Mouse (Mus musculus) heart, postnatal 4 days (tissue): ENCODE measurements around the gene Ccm2. TPM values are rescaled to one million over a fixed set of nuclear protein-coding genes. Genes with fewer than 3 reads are reported as not detected.

ENCODE experiments used
- DNase-seq: peaks from one replicate; pipeline ENCODE4 v3.0.0; 2021
- total RNA-seq, 2 experiments: library from RNA; stranded (reverse); gene quantifications; 2 replicates each; pipeline ENCODE4 v1.2.3; 2021

The Ccm2 gene
- total RNA-seq, 2 experiments from 2014 or later = 31.8 to 34.1 TPM

DNA sequence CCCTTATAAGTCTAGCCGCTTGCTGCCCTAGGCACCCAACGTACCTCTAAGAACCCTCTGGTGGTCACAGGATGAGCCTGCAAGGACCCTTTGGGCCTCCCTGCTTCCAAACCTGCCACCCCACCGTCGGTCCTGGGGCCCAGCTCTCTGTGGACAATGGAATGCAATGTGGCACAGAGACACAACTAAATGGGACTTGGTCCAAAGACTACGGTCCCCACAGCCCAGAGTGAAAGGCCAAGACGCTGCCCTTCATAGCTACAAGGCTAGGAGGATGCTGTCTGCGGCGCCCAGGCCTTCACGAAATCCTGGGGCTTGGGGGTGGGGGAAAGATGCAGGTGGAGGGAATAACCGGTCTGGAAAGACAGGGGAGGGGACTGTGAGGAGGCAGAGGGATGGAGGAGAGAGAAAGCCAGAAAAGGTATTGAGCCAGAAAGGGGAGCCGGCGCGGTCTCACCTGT lies 58.4 kb downstream of the Ccm2 start:
- DNase-seq = no peak

DNA sequence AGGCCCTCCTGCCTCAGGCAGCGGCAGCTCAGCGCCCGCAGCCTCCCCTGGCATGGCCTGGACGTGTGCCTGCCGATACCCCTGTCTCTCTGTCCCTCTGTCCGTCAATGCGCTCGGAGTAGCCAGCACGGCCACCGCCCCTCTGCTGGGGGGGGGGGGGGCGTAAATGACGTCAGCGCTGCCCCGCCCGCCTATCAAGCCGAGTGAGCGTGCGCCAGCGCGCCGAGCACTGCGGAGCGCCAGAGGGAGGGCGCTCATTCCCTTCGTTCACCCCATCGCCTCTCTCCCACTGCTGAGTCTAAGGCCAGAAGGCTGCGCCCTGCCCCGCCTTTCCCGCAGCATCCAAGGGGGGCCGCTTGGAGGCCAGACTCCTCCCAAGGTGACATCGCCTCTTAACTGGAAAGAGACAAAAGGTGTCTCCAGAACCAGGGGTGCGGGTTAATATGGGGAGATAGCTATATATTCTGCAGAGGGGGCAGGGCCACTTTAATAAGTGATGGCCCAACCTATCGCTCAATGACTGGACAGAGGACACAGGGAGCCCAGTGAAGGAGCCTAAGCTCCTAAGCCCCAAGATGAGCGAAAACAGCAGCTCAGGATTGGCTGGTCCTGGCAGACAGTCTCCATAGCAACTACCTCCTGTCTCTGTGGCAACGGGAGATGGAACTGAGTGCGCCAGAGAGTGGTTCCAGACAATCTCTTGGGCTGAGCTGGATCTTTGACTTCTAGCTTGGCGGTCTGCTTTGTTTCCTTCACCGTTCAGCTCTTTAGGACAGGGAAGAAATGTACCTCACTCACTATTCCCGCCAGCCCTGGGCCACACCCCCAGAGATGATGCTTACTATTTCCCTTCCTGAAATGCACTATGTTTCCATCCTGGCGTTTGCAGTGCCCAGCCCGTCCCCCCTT lies 59.1 kb downstream of the Ccm2 start, which contains the start of gene Nacad:
Nacad (minus strand) TSS at position 563 of the 909 bp plus-strand sequence.
- no peak for DNase-seq

DNA sequence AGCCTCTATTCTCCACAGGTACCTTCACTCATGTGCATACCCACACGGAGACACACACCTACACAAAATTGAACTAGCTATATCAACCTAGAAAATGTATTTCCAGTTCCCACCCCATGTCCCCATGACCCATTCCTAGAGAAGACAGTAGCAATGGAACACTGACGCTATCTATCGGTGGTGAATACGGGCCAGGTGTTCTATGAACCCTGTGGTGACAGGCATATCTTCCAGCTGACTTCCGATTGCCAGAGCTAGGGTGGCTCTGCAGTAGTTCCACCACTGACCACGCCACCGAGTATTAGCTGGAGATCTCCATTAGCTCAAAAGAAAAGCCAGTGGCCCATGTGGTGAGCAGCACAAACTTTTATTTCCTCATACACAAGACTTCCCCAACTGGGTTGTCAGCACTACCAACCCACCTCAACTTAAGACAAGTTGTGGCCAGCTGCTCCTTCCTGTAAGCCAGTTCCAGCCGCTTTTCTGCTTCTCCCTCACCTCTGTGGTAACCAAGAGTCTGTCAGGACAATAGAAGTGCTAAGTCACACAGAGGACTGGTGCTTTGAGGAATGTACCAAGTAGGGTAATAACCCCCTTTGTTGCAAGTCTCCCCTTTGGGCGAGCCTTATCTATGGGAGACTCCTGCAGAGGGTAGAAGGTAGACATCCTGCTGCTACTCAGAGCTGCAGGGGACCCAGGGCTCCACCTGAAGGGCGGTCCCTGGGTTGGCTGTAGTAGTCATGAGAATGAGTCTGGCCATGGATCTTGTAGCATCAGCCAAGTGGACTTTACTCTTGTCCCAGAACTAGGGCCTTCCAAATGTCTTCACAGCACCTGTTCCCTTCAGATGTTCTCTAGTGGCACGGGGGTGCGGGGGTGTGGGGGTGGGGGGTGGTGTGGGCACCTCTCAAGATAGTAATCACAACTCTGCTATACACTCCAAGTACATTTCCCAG lies 68.8 kb downstream of the Ccm2 start:
- DNase-seq = no peak

DNA sequence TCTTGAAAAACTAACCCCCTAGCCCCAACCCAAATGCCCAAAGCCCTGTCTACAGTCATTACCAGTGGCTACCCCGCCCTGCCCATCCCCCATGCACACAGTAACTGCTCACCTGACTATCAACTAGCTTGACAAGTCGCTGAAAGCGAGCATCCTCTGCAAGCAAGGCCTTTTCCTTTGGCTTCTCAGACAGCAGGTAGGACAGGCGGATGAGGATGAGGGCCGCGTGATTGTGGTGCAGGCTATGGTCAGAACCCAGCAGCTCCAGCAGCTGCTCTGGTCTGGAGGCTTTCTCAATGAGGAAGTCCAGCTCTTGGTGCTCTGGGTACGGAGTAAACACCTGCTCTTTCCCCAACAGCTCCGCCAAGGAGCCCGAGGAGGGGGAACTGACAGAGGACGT lies 77.0 kb downstream of the Ccm2 start:
- no peak for DNase-seq

DNA sequence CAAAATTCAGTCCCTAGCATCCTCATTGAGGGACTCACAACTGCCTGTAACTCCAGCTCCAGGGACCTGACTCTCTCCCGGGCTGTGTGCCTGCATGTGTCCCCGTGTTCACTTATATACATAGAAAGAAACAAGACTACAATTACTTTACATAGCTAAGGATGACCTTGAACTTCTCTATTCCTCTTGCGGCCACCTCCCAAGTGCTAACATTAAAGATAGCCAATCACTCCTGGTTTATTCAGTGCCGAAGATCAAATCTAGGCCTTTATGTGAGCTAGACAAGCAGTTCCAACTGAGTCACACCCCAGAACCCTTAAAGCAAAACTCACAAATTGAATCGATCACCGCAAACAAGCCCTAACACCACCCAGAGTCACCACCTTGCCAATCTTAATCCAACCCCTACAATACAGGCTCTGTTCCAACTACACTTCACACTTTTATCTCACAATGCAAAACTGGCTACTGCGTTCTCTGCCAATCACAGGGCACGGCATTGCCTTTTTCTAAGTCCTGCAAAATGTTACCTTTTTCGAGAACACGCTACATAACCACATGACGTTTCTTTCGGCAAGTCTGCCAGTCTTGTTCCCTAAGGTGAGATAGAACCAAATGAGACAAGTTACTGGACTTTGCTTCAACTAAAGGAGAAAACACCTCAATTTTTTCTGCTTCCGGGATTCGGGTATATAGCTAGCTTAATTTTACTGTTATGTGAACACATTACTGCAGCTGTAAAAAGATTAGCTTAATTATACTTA lies 78.1 kb downstream of the Ccm2 start:
- DNase-seq = no peak

DNA sequence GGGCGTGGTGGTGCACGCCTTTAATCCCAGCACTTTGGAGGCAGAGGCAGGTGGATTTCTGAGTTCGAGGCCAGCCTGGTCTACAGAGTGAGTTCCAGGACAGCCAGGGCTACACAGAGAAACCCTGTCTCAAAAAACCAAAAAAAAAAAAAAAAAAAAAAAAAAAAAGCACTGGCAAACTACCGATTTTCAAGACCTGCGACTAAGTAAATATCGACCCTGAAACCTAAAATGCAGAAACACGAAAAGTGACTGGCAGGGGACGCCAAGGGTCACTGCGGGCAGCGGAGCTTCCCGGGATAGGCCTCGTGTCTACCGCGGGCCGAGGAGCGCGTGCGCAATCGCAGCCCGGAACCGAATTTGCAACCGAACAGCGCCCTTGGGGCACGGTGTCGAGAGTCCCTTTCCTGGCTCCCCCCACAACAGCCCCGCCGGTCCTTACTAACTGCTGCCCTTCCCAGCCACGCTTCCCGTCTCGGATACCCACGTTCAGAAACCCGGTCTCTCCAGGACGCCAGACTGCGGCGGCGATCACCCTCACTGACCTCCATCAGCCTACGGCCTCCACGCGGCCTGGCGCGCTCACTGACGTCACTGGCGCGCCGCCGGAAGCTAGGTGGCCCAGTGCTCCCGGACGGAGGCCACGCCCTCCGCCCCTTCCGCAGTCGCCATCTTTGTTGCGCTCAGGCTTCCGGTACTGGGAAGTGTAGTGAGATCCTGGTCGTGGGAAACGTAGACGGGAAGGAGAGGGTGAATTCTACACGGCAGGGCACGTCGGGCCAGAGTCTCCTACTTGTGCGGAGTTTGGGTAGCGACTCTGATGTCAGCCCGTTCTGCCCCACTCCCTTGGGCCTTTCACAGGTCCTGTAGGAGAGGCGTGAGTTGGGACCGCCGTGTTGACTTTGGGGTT lies 79.0 kb downstream of the Ccm2 start, which contains the start of gene Tbrg4:
Tbrg4 (minus strand) TSS at position 590 of the 910 bp plus-strand sequence.
- DNase-seq = peak; percentile 94

DNA sequence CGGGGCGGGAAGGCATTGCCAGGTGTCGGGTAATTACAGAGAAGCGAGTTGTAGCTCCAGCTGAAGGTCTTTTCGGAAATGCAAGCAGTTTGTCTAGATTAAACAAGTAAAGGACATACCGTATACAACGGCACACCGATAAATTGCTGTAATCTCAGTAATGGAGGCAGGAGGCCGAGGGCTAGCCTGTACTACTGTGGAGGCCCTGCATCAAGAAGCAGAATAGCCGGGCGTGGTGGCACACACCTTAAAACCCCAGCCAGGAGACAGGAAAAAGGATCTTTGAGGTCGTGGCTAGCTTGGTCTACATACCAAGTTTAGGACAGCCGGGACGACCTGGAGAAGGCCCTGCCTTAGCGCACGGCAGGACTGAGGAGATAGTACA lies 79.7 kb downstream of the Ccm2 start:
- DNase-seq = no peak

DNA sequence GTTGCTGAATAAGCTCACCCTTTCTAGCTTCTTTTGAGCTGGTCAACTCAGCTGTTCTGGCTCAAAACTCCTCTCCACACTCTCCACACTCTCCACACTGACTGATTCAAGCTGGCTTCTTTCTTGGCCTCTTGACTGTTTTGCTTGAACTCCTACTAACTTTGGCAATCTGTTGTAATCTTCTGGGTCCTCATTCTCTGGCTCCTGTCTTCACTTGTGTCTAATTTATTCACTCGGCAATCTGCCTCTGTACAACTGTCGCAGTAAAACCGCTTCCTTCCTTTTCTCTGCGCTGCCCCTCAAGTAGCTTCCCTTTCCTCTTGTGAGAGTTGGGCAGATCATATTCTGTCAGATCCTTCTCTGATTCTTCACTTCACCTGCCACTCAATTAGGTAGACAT lies 81.0 kb downstream of the Ccm2 start:
- DNase-seq = no peak

DNA sequence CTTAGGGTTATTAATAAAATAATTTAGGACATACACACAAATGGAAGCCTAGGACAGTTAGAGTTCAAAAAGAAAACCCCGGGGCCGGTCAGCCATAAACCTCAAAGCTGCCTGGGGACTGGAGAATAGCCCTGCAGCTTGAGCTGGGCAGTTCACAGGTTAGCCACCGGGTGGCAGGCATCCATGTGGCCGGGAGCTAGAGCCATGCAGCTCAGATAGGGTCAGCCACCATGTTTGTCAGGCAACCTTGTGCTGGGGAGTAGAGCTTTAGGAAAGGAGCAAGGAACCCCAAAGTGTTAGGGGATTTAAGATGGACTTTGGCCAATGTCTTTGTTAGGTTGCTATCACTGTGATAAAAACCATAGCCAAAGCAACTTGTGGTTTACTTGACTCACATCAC lies 81.9 kb downstream of the Ccm2 start:
- peak; percentile 65 for DNase-seq

DNA sequence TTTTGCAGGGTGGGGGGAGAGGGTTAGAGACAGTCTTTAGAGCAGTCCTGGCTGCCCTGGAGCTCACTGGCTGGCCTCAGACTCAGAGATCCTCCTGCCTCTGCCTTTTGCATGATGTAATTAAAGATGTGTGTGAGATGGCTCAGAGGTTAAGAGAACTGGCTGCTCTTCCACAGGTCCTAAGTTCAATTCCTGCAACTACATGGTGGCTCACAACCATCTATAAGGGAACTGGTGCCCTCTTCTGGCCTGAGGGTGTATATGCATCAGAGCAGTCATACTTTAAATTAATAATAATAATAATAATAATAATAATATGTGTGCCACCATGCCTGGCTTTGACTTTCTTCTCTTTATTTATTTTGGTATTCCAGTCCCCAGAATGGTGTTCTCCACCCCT lies 83.0 kb downstream of the Ccm2 start:
- DNase-seq = no peak

DNA sequence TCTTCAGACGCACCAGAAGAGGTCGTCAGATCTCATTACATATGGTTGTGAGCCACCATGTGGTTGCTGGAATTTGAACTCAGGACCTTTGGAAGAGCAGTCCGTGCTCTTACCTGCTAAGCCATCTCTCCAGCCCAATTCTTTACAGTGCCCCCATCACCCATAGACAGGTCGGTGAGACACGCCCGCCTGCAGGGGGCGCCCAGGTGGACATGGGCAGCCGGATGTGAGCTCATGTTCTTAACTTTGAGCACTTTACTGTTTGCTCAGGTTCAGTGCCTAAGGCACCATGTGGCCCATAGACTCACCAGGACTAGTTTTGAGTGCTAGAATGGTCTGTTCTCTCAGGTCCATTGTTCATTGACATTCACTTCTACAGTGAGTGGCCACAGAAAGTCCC lies 89.5 kb downstream of the Ccm2 start:
- DNase-seq = no peak

DNA sequence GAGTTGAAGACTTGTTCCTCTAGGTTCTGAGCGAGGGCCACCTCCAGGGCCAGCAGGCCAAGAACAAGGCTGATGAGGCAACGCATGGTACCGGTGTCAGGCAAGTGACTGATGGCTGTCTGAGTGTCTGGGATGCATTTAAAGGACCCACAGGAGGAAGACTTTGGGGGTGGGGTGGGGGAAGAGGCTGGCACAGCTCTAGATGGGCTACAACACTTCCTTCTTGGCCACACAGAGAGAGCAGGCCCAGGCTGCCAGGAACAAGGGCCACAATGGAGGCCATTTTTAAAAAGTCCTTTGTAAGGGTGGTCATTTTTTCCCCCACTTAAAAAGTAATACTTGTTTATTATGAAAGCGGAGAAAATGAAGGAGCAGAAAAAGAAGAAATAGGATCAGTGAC lies 91.8 kb downstream of the Ccm2 start, which contains the start of gene Wap:
Wap (minus strand) TSS at position 101 of the 400 bp plus-strand sequence.
- no peak for DNase-seq

DNA sequence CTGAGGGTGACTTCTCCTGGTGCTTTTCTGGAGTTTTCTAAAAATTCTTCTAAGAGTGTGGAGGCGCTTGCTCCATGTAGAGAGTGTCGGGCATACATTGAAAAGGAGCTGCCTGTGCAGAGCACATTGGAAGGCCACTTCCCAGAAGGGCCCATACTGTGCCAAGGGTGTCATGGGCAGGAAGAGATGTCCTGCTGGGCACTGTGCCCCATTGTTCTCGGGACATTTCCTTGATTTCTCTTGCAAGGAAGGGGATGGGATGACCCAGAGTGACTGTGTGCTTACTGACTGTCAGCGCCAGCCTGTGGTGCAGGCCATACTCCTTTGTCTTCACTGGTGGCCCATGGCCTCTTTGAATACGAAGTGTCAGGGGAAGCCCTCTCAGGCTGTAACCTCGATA lies 92.4 kb downstream of the Ccm2 start:
- DNase-seq = no peak

DNA sequence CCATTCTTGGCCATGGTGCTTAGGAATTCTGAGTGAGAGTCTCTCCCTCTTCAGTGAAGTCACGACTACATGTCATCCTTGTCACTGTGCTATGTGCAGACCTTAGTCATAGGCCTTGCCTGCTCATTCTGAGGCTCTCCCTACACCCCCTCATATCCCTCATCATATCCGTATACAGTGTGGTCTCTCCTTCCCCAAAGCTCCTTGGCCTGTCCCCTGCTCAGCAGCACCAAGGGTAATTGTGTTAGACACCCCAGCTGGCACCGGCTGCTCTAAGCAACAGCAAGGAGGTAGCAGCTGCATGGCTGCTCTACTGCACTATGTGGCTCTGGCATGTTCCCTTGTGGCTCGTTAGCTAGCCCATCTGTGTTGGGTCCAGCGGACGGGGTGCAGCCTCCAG lies 97.9 kb downstream of the Ccm2 start:
- DNase-seq = no peak

Other genes starting within 250 kb of the Ccm2 start
- 10 to 100 TPM; 46.8 to 49.1 TPM for gene Zmiz2, start 157.8 kb upstream of the Ccm2 start, total RNA-seq
- gene Ppia, start 131.4 kb upstream of the Ccm2 start, total RNA-seq = 1,000 to 10,000 TPM; 1,521 to 1,568 TPM
- gene H2afv, start 102.4 kb upstream of the Ccm2 start, total RNA-seq = 100 to 1,000 TPM; 125 to 126 TPM
- 10 to 100 TPM; 81.8 to 84.6 TPM for gene Purb, start 71.0 kb upstream of the Ccm2 start, total RNA-seq
- gene Myo1g, start 25.9 kb upstream of the Ccm2 start, total RNA-seq = 1 to 10 TPM; 1.2 to 1.4 TPM
- 1 to 10 TPM; 1.7 to 2.5 TPM for gene Nacad, start 59.2 kb downstream of the Ccm2 start, total RNA-seq
- gene Tbrg4, start 79.2 kb downstream of the Ccm2 start, total RNA-seq = 100 to 1,000 TPM; 105 to 108 TPM
- not detected for gene Wap, start 91.8 kb downstream of the Ccm2 start, total RNA-seq
- 1 to 10 TPM; 3.6 to 3.7 TPM for gene Ramp3, start 111.6 kb downstream of the Ccm2 start, total RNA-seq